Mouse (Mus musculus) telencephalon, adult 2 months (tissue): Measurements from ENCODE around the gene Npas3.

Experiments
- DNase-seq: peaks from one replicate; pipeline ENCODE4 v3.0.0-alpha.2; 2011; ENCODE audit warnings: low read depth, low spot score

Gene Npas3

GRCm38 (mm10) chr12:53985851-53986842 is 737.7 kb downstream of the Npas3 start:
- no peak for DNase-seq

- no peak for DNase-seq
Observed at GRCm38 (mm10) chr12:53992411-53992810, 743.9 kb downstream of the Npas3 start.

GRCm38 (mm10) chr12:53995710-53996109 is 747.2 kb downstream of the Npas3 start:
- no peak for DNase-seq

GRCm38 (mm10) chr12:53997141-53997540 is 748.7 kb downstream of the Npas3 start:
- DNase-seq: no peak

- DNase-seq: no peak
Observed at GRCm38 (mm10) chr12:53999647-54000637, 751.5 kb downstream of the Npas3 start.

GRCm38 (mm10) chr12:54002496-54002895 is 754.0 kb downstream of the Npas3 start:
- DNase-seq: no peak

GRCm38 (mm10) chr12:54004606-54005005 is 756.1 kb downstream of the Npas3 start:
- DNase-seq: no peak

GRCm38 (mm10) chr12:54005546-54005945 is 757.1 kb downstream of the Npas3 start:
- no peak for DNase-seq

- DNase-seq: no peak
Observed at GRCm38 (mm10) chr12:54015304-54015703, 766.8 kb downstream of the Npas3 start.

GRCm38 (mm10) chr12:54017949-54018348 is 769.5 kb downstream of the Npas3 start:
- peak; percentile 33 for DNase-seq

- DNase-seq: no peak
Observed at GRCm38 (mm10) chr12:54019979-54020378, 771.5 kb downstream of the Npas3 start.

- DNase-seq: no peak
Observed at GRCm38 (mm10) chr12:54034666-54035346, 786.3 kb downstream of the Npas3 start.

- no peak for DNase-seq
Observed at GRCm38 (mm10) chr12:54037602-54038001, 789.1 kb downstream of the Npas3 start.

GRCm38 (mm10) chr12:54042996-54043544 is 794.6 kb downstream of the Npas3 start:
- DNase-seq: no peak

- no peak for DNase-seq
Observed at GRCm38 (mm10) chr12:54044606-54045334, 796.3 kb downstream of the Npas3 start.

- DNase-seq: no peak
Observed at GRCm38 (mm10) chr12:54045360-54045759, 796.9 kb downstream of the Npas3 start.

GRCm38 (mm10) chr12:54046824-54047223 is 798.3 kb downstream of the Npas3 start:
- no peak for DNase-seq

GRCm38 (mm10) chr12:54048126-54048525 is 799.6 kb downstream of the Npas3 start:
- DNase-seq: no peak

GRCm38 (mm10) chr12:54049926-54050325 is 801.4 kb downstream of the Npas3 start:
- DNase-seq: no peak

- no peak for DNase-seq
Observed at GRCm38 (mm10) chr12:54052939-54053338, 804.5 kb downstream of the Npas3 start.
